10 mouse cellular contexts compared by ENCODE assay signal in the genomic region with DNA sequence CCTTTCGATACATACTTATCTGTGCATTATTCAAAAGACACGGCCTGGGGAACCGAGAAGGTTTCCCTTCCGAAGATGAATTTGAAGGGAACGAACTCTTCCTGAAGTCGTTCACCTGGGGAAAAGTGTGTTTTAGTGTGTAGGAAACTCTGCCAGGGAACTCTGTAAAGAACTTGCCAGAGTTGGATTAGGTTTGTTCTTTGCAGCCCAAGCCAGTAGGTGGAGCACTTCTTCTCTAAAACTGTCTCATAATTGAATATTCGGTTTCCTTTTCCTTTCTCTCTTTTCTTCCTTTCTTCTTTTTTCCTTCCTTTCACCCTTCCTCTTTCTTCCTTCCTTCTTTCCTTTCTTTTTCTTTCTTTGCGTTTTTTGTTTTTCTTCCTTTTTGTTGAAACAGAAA. TPM values are rescaled to one million over a fixed set of nuclear protein-coding genes. Genes with fewer than 3 reads are reported as not detected.
DNase-seq lines count a peak whose midpoint lies in the region; ATAC-seq and TF ChIP-seq lines count a peak whose summit lies in the region.
"Had no signal": no experiment of that assay in that cellular context is flagged by ENCODE, and none has a peak within 500 bp of the region (broad histone marks: within the 10 kb centered on the region; RNA-seq: fewer than 3 reads in every experiment).

No protein-coding gene starts in this region.

- no peak for DNase-seq in cerebellum, adult 2 months
- DNase-seq in cerebellum, adult 11 months, result no peak
- peak in 1 of 2 experiments; percentile 14 for DNase-seq in layer of hippocampus, adult 2 months (ENCODE audit: low spot score in 2 of 2)
- DNase-seq in layer of hippocampus, adult 9-11 months, result no peak
- DNase-seq in CD8-positive naive resting alpha-beta T cell, adult 2 months (ENCODE audit: low read depth in 2 of 2, low spot score in 2 of 2), result peak; percentile 17 to 41
- DNase-seq in thymus, postnatal 25 days, result peak; percentile 21
- DNase-seq in heart, postnatal 25 days (ENCODE audit: low spot score), result no peak

- H3K4me1 ChIP-seq in cerebellum, adult 2 months (ENCODE audit: control insufficient read depth, insufficient read depth, low read length), result no peaks in the 10 kb centered on the region

- no peak overlapping the region for H3K4me3 ChIP-seq in cerebellum, adult 2 months (replicated peaks; ENCODE audit: insufficient read depth, low read depth, low read length)
- H3K4me3 ChIP-seq in layer of hippocampus, adult 2 months, result no peak overlapping the region

- intact Hi-C loops in heart, postnatal 25 days (cut with DNase I), result loop anchor here (5.0 kb wide), 1 partner anchor 142 kb away; no protein-coding TSS in a partner anchor

- TF ChIP-seq CTCF in cerebellum, adult 2 months (IDR thresholded peaks at IDR 0.05; ENCODE audit: borderline replicate concordance, insufficient read depth, low read depth, low read length), result peak; percentile 16; the same call in 1 of the 2 replicates
- peak; percentile 85 for TF ChIP-seq CTCF in layer of hippocampus, adult 2 months (conservative IDR thresholded peaks at IDR 0.05)

- no peak for TF ChIP-seq POLR2A in cerebellum, adult 2 months (IDR thresholded peaks at IDR 0.05; ENCODE audit: borderline replicate concordance, insufficient read depth, low read length)

- H3K27me3 ChIP-seq in cerebellum, adult 2 months (ENCODE audit: control insufficient read depth, insufficient read depth, low read length), result no peaks in the 10 kb centered on the region

- ATAC-seq in granulocyte monocyte progenitor cell, adult 5-6 weeks (replicated peaks; ENCODE audit: poor library complexity, severe bottlenecking), result peak; percentile 52

- WGBS in cerebellum, adult 2 months, result 54% methylated on average over 8 of the region's 8 CpGs

- no peak overlapping the region for H3K27ac ChIP-seq in cerebellum, adult 2 months (ENCODE audit: insufficient read depth, low read length)
- H3K27ac ChIP-seq in layer of hippocampus, adult 2 months, result no peak overlapping the region

RNA-seq across cellular contexts. Expression of a gene that starts 3.4 kb away (rescaled TPM):
- polyA plus RNA-seq in cerebellum, adult 2 months (2012; rRNA removed), result not detected in 2 replicates
- total RNA-seq in layer of hippocampus, adult 2 months (2021), result not detected
- not detected in 2 replicates for total RNA-seq in granulocyte monocyte progenitor cell, adult 5-6 weeks (2014; fragmentation: Nextera tagmentation)
- total RNA-seq in granulocyte monocyte progenitor cell, adult 5-6 weeks (2017), result not detected in 2 replicates
- not detected for total RNA-seq in heart, postnatal 25 days (2021)
- total RNA-seq: layer of hippocampus, adult 18-20 months had no signal
- polyA plus RNA-seq: neural tube, embryonic 14.5 days had no signal

RNA-seq across cellular contexts. Expression of a gene that starts 3.6 kb away (rescaled TPM):
- polyA plus RNA-seq in cerebellum, adult 2 months (2012; rRNA removed), result not detected in 2 replicates
- total RNA-seq in layer of hippocampus, adult 2 months (2021), result not detected
- total RNA-seq in granulocyte monocyte progenitor cell, adult 5-6 weeks (2014; fragmentation: Nextera tagmentation), result not detected in 2 replicates
- not detected in 2 replicates for total RNA-seq in granulocyte monocyte progenitor cell, adult 5-6 weeks (2017)
- not detected for total RNA-seq in heart, postnatal 25 days (2021)
- total RNA-seq: layer of hippocampus, adult 18-20 months had no signal
- polyA plus RNA-seq: neural tube, embryonic 14.5 days had no signal

RNA-seq across cellular contexts. Expression of a gene that starts 10.8 kb away (rescaled TPM):
- not detected in 2 replicates for polyA plus RNA-seq in cerebellum, adult 2 months (2012; rRNA removed)
- total RNA-seq in layer of hippocampus, adult 2 months (2021), result not detected
- total RNA-seq in granulocyte monocyte progenitor cell, adult 5-6 weeks (2014; fragmentation: Nextera tagmentation), result not detected in 2 replicates
- not detected in 2 replicates for total RNA-seq in granulocyte monocyte progenitor cell, adult 5-6 weeks (2017)
- total RNA-seq in heart, postnatal 25 days (2021), result not detected
- total RNA-seq: layer of hippocampus, adult 18-20 months had no signal
- polyA plus RNA-seq: neural tube, embryonic 14.5 days had no signal

RNA-seq across cellular contexts. Expression of a gene that starts 36.1 kb away (rescaled TPM):
- polyA plus RNA-seq in cerebellum, adult 2 months (2012; rRNA removed), result not detected in 2 replicates
- not detected for total RNA-seq in layer of hippocampus, adult 2 months (2021)
- total RNA-seq in granulocyte monocyte progenitor cell, adult 5-6 weeks (2014; fragmentation: Nextera tagmentation), result not detected in 2 replicates
- not detected in 2 replicates for total RNA-seq in granulocyte monocyte progenitor cell, adult 5-6 weeks (2017)
- total RNA-seq in heart, postnatal 25 days (2021), result not detected
- total RNA-seq: layer of hippocampus, adult 18-20 months had no signal
- polyA plus RNA-seq: neural tube, embryonic 14.5 days had no signal

RNA-seq across cellular contexts. Expression of a gene that starts 41.2 kb away (rescaled TPM):
- 0.59 and 1.2 TPM in 2 replicates for polyA plus RNA-seq in cerebellum, adult 2 months (2012; rRNA removed)
- total RNA-seq in layer of hippocampus, adult 2 months (2021), result 1 to 10 TPM; 1.3 to 1.5 TPM
- total RNA-seq in granulocyte monocyte progenitor cell, adult 5-6 weeks (2014; fragmentation: Nextera tagmentation), result not detected in 2 replicates
- total RNA-seq in granulocyte monocyte progenitor cell, adult 5-6 weeks (2017), result 0.69 TPM in 1 of 2 replicates, not detected in the other
- under 1 TPM; 0.50 to 0.57 TPM for total RNA-seq in heart, postnatal 25 days (2021)

Comparison
In these comparisons a context has a peak if more than half of its experiments do, and no peak if none do; other contexts are left out.
1. DNase-seq: peak in CD8-positive naive resting alpha-beta T cell, adult 2 months (2 of 2) and thymus, postnatal 25 days (single experiment); none in cerebellum, adult 2 months (0 of 2), cerebellum, adult 11 months (single experiment), layer of hippocampus, adult 9-11 months (single experiment) and heart, postnatal 25 days (single experiment).